Mouse (Mus musculus): ENCODE measurements around the gene Rcan2.

Gene Rcan2

GRCm38 (mm10) chr17:44076051-44076680 is 275.0 kb downstream of the Rcan2 start:
- no peak for DNase-seq (ENCODE audit: low spot score in 2 of 2)

- DNase-seq (ENCODE audit: low spot score in 2 of 2), result no peak
Measured at GRCm38 (mm10) chr17:44077146-44077842, 276.1 kb downstream of the Rcan2 start.

- no peak for DNase-seq (ENCODE audit: low spot score in 2 of 2)
Measured at GRCm38 (mm10) chr17:44077843-44078160, 276.7 kb downstream of the Rcan2 start.

GRCm38 (mm10) chr17:44078631-44079350 is 277.6 kb downstream of the Rcan2 start, which contains the start of gene Enpp5:
Gene Enpp5 (plus strand): TSS chr17:44078813.
- DNase-seq (ENCODE audit: low spot score in 2 of 2), result peak; percentile 81 to 92

GRCm38 (mm10) chr17:44083156-44083555 is 282.0 kb downstream of the Rcan2 start:
- no peak for DNase-seq (ENCODE audit: low spot score in 2 of 2)

GRCm38 (mm10) chr17:44088226-44088625 is 287.1 kb downstream of the Rcan2 start:
- DNase-seq (ENCODE audit: low spot score in 2 of 2), result no peak
